Mouse (Mus musculus): ENCODE measurements around the gene Extl1. TPM values are rescaled to one million over a fixed set of nuclear protein-coding genes. Genes with fewer than 3 reads are reported as not detected.

Gene Extl1
- polyA plus RNA-seq, 1 experiment, result 22.4 TPM

GRCm38 (mm10) chr4:134421971-134422370 is 38.3 kb upstream of the Extl1 start:
- Histone ChIP-seq H3K79me2 (ENCODE audit: control insufficient read depth, insufficient read depth) (no peaks in the 10 kb centered on the region), H3ac (ENCODE audit: control insufficient read depth, insufficient read length) (no peak overlapping the region), H3K4me2 (ENCODE audit: low read depth) (no peak overlapping the region), H3K27me3 (ENCODE audit: control insufficient read depth, insufficient read depth, insufficient read length) (no peaks in the 10 kb centered on the region), H3K36me3 (ENCODE audit: control insufficient read depth, insufficient read depth) (no peaks in the 10 kb centered on the region), H3K4me3 (no peak overlapping the region)
- TF ChIP-seq SRF (IDR thresholded peaks at IDR 0.05; ENCODE audit: control insufficient read depth, insufficient read length, low read depth) (no peak), TCF3 (IDR thresholded peaks at IDR 0.05; ENCODE audit: insufficient read length, low read depth) (no peak), E2F4 (IDR thresholded peaks at IDR 0.05; ENCODE audit: insufficient read depth) (no peak), USF1 (IDR thresholded peaks at IDR 0.05; ENCODE audit: low read depth) (no peak), POLR2AphosphoS2 (IDR thresholded peaks at IDR 0.05; ENCODE audit: insufficient read length, low read depth) (no peak), TCF12 (IDR thresholded peaks at IDR 0.05; ENCODE audit: insufficient read depth, poor library complexity, severe bottlenecking) (no peak), MYOD1 (IDR thresholded peaks at IDR 0.05; ENCODE audit: control insufficient read depth in 1 of 3, insufficient read length in 2 of 3, low read depth in 2 of 3) (no peak), MAX (IDR thresholded peaks at IDR 0.05; ENCODE audit: low read depth) (no peak), MYOG (IDR thresholded peaks at IDR 0.05; ENCODE audit: control insufficient read depth in 1 of 3, insufficient read depth in 1 of 3, insufficient read length in 2 of 3, low read depth in 2 of 3) (no peak), REST (IDR thresholded peaks at IDR 0.05; ENCODE audit: insufficient read depth, insufficient read length) (no peak), CEBPB (IDR thresholded peaks at IDR 0.05; ENCODE audit: insufficient read depth, poor library complexity, severe bottlenecking) (no peak)

- Histone ChIP-seq H3K36me3 (ENCODE audit: control insufficient read depth, insufficient read depth) (no peaks in the 10 kb centered on the region), H3K4me3 (no peak overlapping the region), H3ac (ENCODE audit: control insufficient read depth, insufficient read length) (no peak overlapping the region), H3K27me3 (ENCODE audit: control insufficient read depth, insufficient read depth, insufficient read length) (no peaks in the 10 kb centered on the region), H3K4me2 (ENCODE audit: low read depth) (no peak overlapping the region), H3K79me2 (ENCODE audit: control insufficient read depth, insufficient read depth) (no peaks in the 10 kb centered on the region)
- TF ChIP-seq CEBPB (IDR thresholded peaks at IDR 0.05; ENCODE audit: insufficient read depth, poor library complexity, severe bottlenecking), result no peak
- TF ChIP-seq SRF (IDR thresholded peaks at IDR 0.05; ENCODE audit: control insufficient read depth, insufficient read length, low read depth), result no peak
- no peak for TF ChIP-seq MYOG (IDR thresholded peaks at IDR 0.05; ENCODE audit: control insufficient read depth in 1 of 3, insufficient read depth in 1 of 3, insufficient read length in 2 of 3, low read depth in 2 of 3)
- TF ChIP-seq MAX (IDR thresholded peaks at IDR 0.05; ENCODE audit: low read depth), result no peak
- TF ChIP-seq TCF3 (IDR thresholded peaks at IDR 0.05; ENCODE audit: insufficient read length, low read depth), result no peak
- TF ChIP-seq REST (IDR thresholded peaks at IDR 0.05; ENCODE audit: insufficient read depth, insufficient read length), result no peak
- no peak for TF ChIP-seq POLR2A (IDR thresholded peaks at IDR 0.05; ENCODE audit: insufficient read length, low read depth)
- no peak for TF ChIP-seq TCF12 (IDR thresholded peaks at IDR 0.05; ENCODE audit: insufficient read depth, poor library complexity, severe bottlenecking)
- TF ChIP-seq MYOD1 (IDR thresholded peaks at IDR 0.05; ENCODE audit: control insufficient read depth in 1 of 3, insufficient read length in 2 of 3, low read depth in 2 of 3), result no peak
- no peak for TF ChIP-seq USF1 (IDR thresholded peaks at IDR 0.05; ENCODE audit: low read depth)
- TF ChIP-seq E2F4 (IDR thresholded peaks at IDR 0.05; ENCODE audit: insufficient read depth), result no peak
- TF ChIP-seq POLR2AphosphoS2 (IDR thresholded peaks at IDR 0.05; ENCODE audit: insufficient read length, low read depth), result no peak
These were observed 33.5 kb upstream of the Extl1 start for GRCm38 (mm10) chr4:134417111-134417510.

- Histone ChIP-seq H3K79me2 (ENCODE audit: control insufficient read depth, insufficient read depth) (no peaks in the 10 kb centered on the region), H3K27me3 (ENCODE audit: control insufficient read depth, insufficient read depth, insufficient read length) (no peaks in the 10 kb centered on the region), H3ac (ENCODE audit: control insufficient read depth, insufficient read length) (no peak overlapping the region), H3K4me3 (no peak overlapping the region), H3K4me2 (ENCODE audit: low read depth) (no peak overlapping the region), H3K36me3 (ENCODE audit: control insufficient read depth, insufficient read depth) (no peaks in the 10 kb centered on the region)
- no peak for TF ChIP-seq MYOG (IDR thresholded peaks at IDR 0.05; ENCODE audit: control insufficient read depth in 1 of 3, insufficient read depth in 1 of 3, insufficient read length in 2 of 3, low read depth in 2 of 3)
- TF ChIP-seq USF1 (IDR thresholded peaks at IDR 0.05; ENCODE audit: low read depth), result no peak
- TF ChIP-seq MYOD1 (IDR thresholded peaks at IDR 0.05; ENCODE audit: control insufficient read depth in 1 of 3, insufficient read length in 2 of 3, low read depth in 2 of 3), result no peak
- no peak for TF ChIP-seq TCF12 (IDR thresholded peaks at IDR 0.05; ENCODE audit: insufficient read depth, poor library complexity, severe bottlenecking)
- no peak for TF ChIP-seq POLR2AphosphoS2 (IDR thresholded peaks at IDR 0.05; ENCODE audit: insufficient read length, low read depth)
- TF ChIP-seq MAX (IDR thresholded peaks at IDR 0.05; ENCODE audit: low read depth), result no peak
- TF ChIP-seq E2F4 (IDR thresholded peaks at IDR 0.05; ENCODE audit: insufficient read depth), result no peak
- no peak for TF ChIP-seq SRF (IDR thresholded peaks at IDR 0.05; ENCODE audit: control insufficient read depth, insufficient read length, low read depth)
- no peak for TF ChIP-seq TCF3 (IDR thresholded peaks at IDR 0.05; ENCODE audit: insufficient read length, low read depth)
- no peak for TF ChIP-seq REST (IDR thresholded peaks at IDR 0.05; ENCODE audit: insufficient read depth, insufficient read length)
- no peak for TF ChIP-seq POLR2A (IDR thresholded peaks at IDR 0.05; ENCODE audit: insufficient read length, low read depth)
- TF ChIP-seq CEBPB (IDR thresholded peaks at IDR 0.05; ENCODE audit: insufficient read depth, poor library complexity, severe bottlenecking), result no peak
These were observed 33.0 kb upstream of the Extl1 start for GRCm38 (mm10) chr4:134416602-134417001.

- H3K4me3 ChIP-seq, result no peak overlapping the region
- no peak for TF ChIP-seq MYOG (IDR thresholded peaks at IDR 0.05; ENCODE audit: control insufficient read depth in 1 of 3, insufficient read depth in 1 of 3, insufficient read length in 2 of 3, low read depth in 2 of 3)
- no peak for TF ChIP-seq USF1 (IDR thresholded peaks at IDR 0.05; ENCODE audit: low read depth)
These were observed 32.5 kb upstream of the Extl1 start for GRCm38 (mm10) chr4:134416177-134416576.

GRCm38 (mm10) chr4:134409286-134409685 is 25.6 kb upstream of the Extl1 start:
- Histone ChIP-seq H3K4me3 (no peak overlapping the region), H3K79me2 (ENCODE audit: control insufficient read depth, insufficient read depth) (no peaks in the 10 kb centered on the region), H3K27me3 (ENCODE audit: control insufficient read depth, insufficient read depth, insufficient read length) (no peaks in the 10 kb centered on the region), H3K4me2 (ENCODE audit: low read depth) (no peak overlapping the region), H3K36me3 (ENCODE audit: control insufficient read depth, insufficient read depth) (no peaks in the 10 kb centered on the region), H3ac (ENCODE audit: control insufficient read depth, insufficient read length) (no peak overlapping the region)
- TF ChIP-seq USF1 (IDR thresholded peaks at IDR 0.05; ENCODE audit: low read depth) (no peak), MYOD1 (IDR thresholded peaks at IDR 0.05; ENCODE audit: control insufficient read depth in 1 of 3, insufficient read length in 2 of 3, low read depth in 2 of 3) (no peak), SRF (IDR thresholded peaks at IDR 0.05; ENCODE audit: control insufficient read depth, insufficient read length, low read depth) (no peak), CEBPB (IDR thresholded peaks at IDR 0.05; ENCODE audit: insufficient read depth, poor library complexity, severe bottlenecking) (no peak), REST (IDR thresholded peaks at IDR 0.05; ENCODE audit: insufficient read depth, insufficient read length) (no peak), TCF3 (IDR thresholded peaks at IDR 0.05; ENCODE audit: insufficient read length, low read depth) (no peak), E2F4 (IDR thresholded peaks at IDR 0.05; ENCODE audit: insufficient read depth) (no peak), MYOG (IDR thresholded peaks at IDR 0.05; ENCODE audit: control insufficient read depth in 1 of 3, insufficient read depth in 1 of 3, insufficient read length in 2 of 3, low read depth in 2 of 3) (no peak), TCF12 (IDR thresholded peaks at IDR 0.05; ENCODE audit: insufficient read depth, poor library complexity, severe bottlenecking) (no peak), POLR2A (IDR thresholded peaks at IDR 0.05; ENCODE audit: insufficient read length, low read depth) (no peak), POLR2AphosphoS2 (IDR thresholded peaks at IDR 0.05; ENCODE audit: insufficient read length, low read depth) (no peak), MAX (IDR thresholded peaks at IDR 0.05; ENCODE audit: low read depth) (no peak)

More at GRCm38 (mm10) chr4:134416177-134416576, 32.5 kb upstream of the Extl1 start:
- H3K27me3 ChIP-seq (ENCODE audit: control insufficient read depth, insufficient read depth, insufficient read length), result no peaks in the 10 kb centered on the region
- H3K4me2 ChIP-seq (ENCODE audit: low read depth), result no peak overlapping the region
- H3K36me3 ChIP-seq (ENCODE audit: control insufficient read depth, insufficient read depth), result no peaks in the 10 kb centered on the region
- H3K79me2 ChIP-seq (ENCODE audit: control insufficient read depth, insufficient read depth), result no peaks in the 10 kb centered on the region
- no peak overlapping the region for H3ac ChIP-seq (ENCODE audit: control insufficient read depth, insufficient read length)

Measured in myocyte (in vitro differentiated cells).